Mouse (Mus musculus) liver, embryonic 16.5 days (tissue): Measurements from ENCODE around the gene Rbfox3. TPM values are rescaled to one million over a fixed set of nuclear protein-coding genes. Genes with fewer than 3 reads are reported as not detected.

Experiments
- ATAC-seq: fragments of 200-750 bp; cut with Nextera tagmentation; 2 replicates; pipeline ENCODE4 v1.8.0; 2017; ENCODE audit warnings: low read depth, mild to moderate bottlenecking, moderate number of reproducible peaks, moderate library complexity
- H3K27ac ChIP-seq: fragments of 300-500 bp; sonication (generic); 2 replicates; pipeline ENCODE4 v1.5.1; 2014; ENCODE audit warnings: mild to moderate bottlenecking, low read length
- H3K27me3 ChIP-seq: fragments of 300-500 bp; sonication (generic); 2 replicates; pipeline ENCODE4 v1.6.1; 2014; ENCODE audit warnings: low read depth, low read length, mixed read lengths; ENCODE audit not compliant: control insufficient read depth, insufficient read depth
- H3K36me3 ChIP-seq: fragments of 300-500 bp; sonication (generic); 2 replicates; pipeline ENCODE4 v1.6.1; 2014; ENCODE audit warnings: mild to moderate bottlenecking; ENCODE audit not compliant: control insufficient read depth, insufficient read depth
- H3K4me1 ChIP-seq: fragments of 300-500 bp; sonication (generic); 2 replicates; pipeline ENCODE4 v1.6.1; 2014; ENCODE audit warnings: low read depth, low read length, mixed read lengths; ENCODE audit not compliant: control insufficient read depth
- H3K4me2 ChIP-seq: fragments of 300-500 bp; sonication (generic); 2 replicates; pipeline ENCODE4 v1.6.1; 2014; ENCODE audit warnings: low read depth, low read length, mixed read lengths
- H3K4me3 ChIP-seq: fragments of 300-500 bp; sonication (generic); 2 replicates; pipeline ENCODE4 v1.5.1; 2014; ENCODE audit warnings: low read depth, mild to moderate bottlenecking, low read length
- H3K9ac ChIP-seq: fragments of 300-500 bp; sonication (generic); 2 replicates; pipeline ENCODE4 v1.6.1; 2014; ENCODE audit warnings: low read depth, low read length
- H3K9me3 ChIP-seq: fragments of 300-500 bp; sonication (generic); replicated peaks from 2 replicates; pipeline ENCODE4 v1.6.1; 2016; ENCODE audit warnings: low read length; ENCODE audit not compliant: control insufficient read depth
- WGBS: fragments of 180-500 bp; shearing (Covaris S2); extraction: QIAGEN DNeasy Blood & Tissue Kit; methylation state at CpG from one replicate; pipeline ENCODE4 v1.1.7; 2014; ENCODE audit not compliant: insufficient replicate concordance; 5-methylcytosine and 5-hydroxymethylcytosine counted together
- microRNA-seq: library from miRNA; unstranded; fragments of <30 nt; microRNA quantifications from one replicate; pipeline ENCODE4, GENCODE M21; 2016
- polyA plus RNA-seq: library from polyadenylated mRNA; unstranded; fragments of >200 nt; fragmentation: Nextera tagmentation; extraction: Ambion mirVana; gene quantifications from 2 replicates; pipeline ENCODE4 v1.2.1, GENCODE M21; 2015

Rbfox3 gene
- polyA plus RNA-seq, 1 experiment from 2014 or later = 0.40 TPM

- Histone ChIP-seq H3K4me1 (no peaks in the 10 kb centered on the region), H3K9me3 (no peaks in the 10 kb centered on the region), H3K36me3 (no peaks in the 10 kb centered on the region), H3K4me3 (no peak overlapping the region), H3K27me3 (no peaks in the 10 kb centered on the region), H3K27ac (no peak overlapping the region), H3K4me2 (no peak overlapping the region), H3K9ac (no peak overlapping the region)
- ATAC-seq = no peak
- 61% methylated on average over 6 of the region's 6 CpGs for WGBS
These were observed 460.2 kb downstream of the Rbfox3 start for GRCm38 (mm10) chr11:118451211-118451610.

- Histone ChIP-seq H3K9me3 (no peaks in the 10 kb centered on the region), H3K27me3 (no peaks in the 10 kb centered on the region), H3K4me3 (no peak overlapping the region), H3K36me3 (no peaks in the 10 kb centered on the region), H3K4me1 (no peaks in the 10 kb centered on the region), H3K27ac (no peak overlapping the region), H3K4me2 (no peak overlapping the region), H3K9ac (no peak overlapping the region)
- WGBS = 67% methylated on average over 8 of the region's 8 CpGs
- no peak for ATAC-seq
These were observed 463.0 kb downstream of the Rbfox3 start for GRCm38 (mm10) chr11:118448385-118448784.

- H3K9me3 ChIP-seq = no peaks in the 10 kb centered on the region
- ATAC-seq = no peak
- no peak overlapping the region for H3K4me3 ChIP-seq
- H3K9ac ChIP-seq = no peak overlapping the region
- H3K27me3 ChIP-seq = no peaks in the 10 kb centered on the region
- WGBS = 49% methylated on average over 4 of the region's 4 CpGs
- H3K4me2 ChIP-seq = no peak overlapping the region
- no peaks in the 10 kb centered on the region for H3K36me3 ChIP-seq
- H3K27ac ChIP-seq = no peak overlapping the region
- H3K4me1 ChIP-seq = no peaks in the 10 kb centered on the region
These were observed 464.1 kb downstream of the Rbfox3 start for GRCm38 (mm10) chr11:118447346-118447745.

GRCm38 (mm10) chr11:118445843-118446242 lies 465.6 kb downstream of the Rbfox3 start:
- Histone ChIP-seq H3K9me3 (no peaks in the 10 kb centered on the region), H3K4me3 (no peak overlapping the region), H3K9ac (no peak overlapping the region), H3K27ac (no peak overlapping the region), H3K36me3 (no peaks in the 10 kb centered on the region), H3K4me2 (no peak overlapping the region), H3K4me1 (no peaks in the 10 kb centered on the region), H3K27me3 (no peaks in the 10 kb centered on the region)
- WGBS = 10% methylated on average over 3 of the region's 3 CpGs
- ATAC-seq = peak; percentile 53

GRCm38 (mm10) chr11:118443201-118443970 lies 468.0 kb downstream of the Rbfox3 start:
- no peaks in the 10 kb centered on the region for H3K4me1 ChIP-seq
- 31% methylated on average over 11 of the region's 11 CpGs for WGBS
- H3K4me3 ChIP-seq = no peak overlapping the region
- no peaks in the 10 kb centered on the region for H3K27me3 ChIP-seq
- H3K27ac ChIP-seq = no peak overlapping the region
- H3K9ac ChIP-seq = no peak overlapping the region
- no peaks in the 10 kb centered on the region for H3K36me3 ChIP-seq
- H3K9me3 ChIP-seq = no peaks in the 10 kb centered on the region
- no peak overlapping the region for H3K4me2 ChIP-seq
- 0 out of 2 replicates have a peak, but pooled peaks have one; percentile 9 for ATAC-seq

- Histone ChIP-seq H3K4me1 (no peaks in the 10 kb centered on the region), H3K9me3 (no peaks in the 10 kb centered on the region), H3K27me3 (no peaks in the 10 kb centered on the region), H3K36me3 (no peaks in the 10 kb centered on the region), H3K4me3 (no peak overlapping the region), H3K27ac (no peak overlapping the region), H3K9ac (no peak overlapping the region), H3K4me2 (no peak overlapping the region)
- no peak for ATAC-seq
- WGBS = 65% methylated on average over 13 of the region's 13 CpGs
These were observed 468.7 kb downstream of the Rbfox3 start for GRCm38 (mm10) chr11:118442691-118443090.

Small RNA genes within 50 kb of the gene (microRNA-seq; reads per million reads assigned to microRNA genes)
- gene Gm25040 = not detected

Other genes starting within 250 kb of the Rbfox3 start
- not detected in 2 replicates for gene Enpp7, start 76.6 kb upstream of the Rbfox3 start, polyA plus RNA-seq
- 2.6 and 3.3 TPM in 2 replicates for gene Cbx2, start 111.4 kb upstream of the Rbfox3 start, polyA plus RNA-seq
- gene Cbx8, start 129.4 kb upstream of the Rbfox3 start, polyA plus RNA-seq = 3.0 and 3.1 TPM in 2 replicates
- 2.5 and 2.9 TPM in 2 replicates for gene Cbx4, start 174.6 kb upstream of the Rbfox3 start, polyA plus RNA-seq